Mouse (Mus musculus): ENCODE data around the gene Tgfb1i1. TPM values are rescaled to one million over a fixed set of nuclear protein-coding genes. Genes with fewer than 3 reads are reported as not detected.

Tgfb1i1 gene
- total RNA-seq, 2 experiments from 2014 or later = 0.84 TPM; not detected in 1

- no peak for ATAC-seq (replicated peaks; ENCODE audit: low FRiP score, poor library complexity, severe bottlenecking)
Observed at GRCm38 (mm10) chr7:128242331-128242730, 4.3 kb upstream of the Tgfb1i1 start.

- ATAC-seq (replicated peaks; ENCODE audit: low FRiP score, poor library complexity, severe bottlenecking) = no peak
Observed at GRCm38 (mm10) chr7:128243921-128244320, 2.7 kb upstream of the Tgfb1i1 start.

- ATAC-seq (replicated peaks; ENCODE audit: low FRiP score, poor library complexity, severe bottlenecking) = no peak
Observed at GRCm38 (mm10) chr7:128244410-128245025, 2.1 kb upstream of the Tgfb1i1 start.

- ATAC-seq (replicated peaks; ENCODE audit: low FRiP score, poor library complexity, severe bottlenecking) = no peak
Observed at GRCm38 (mm10) chr7:128245547-128245946, 1.1 kb upstream of the Tgfb1i1 start.

- peak; percentile 83 for ATAC-seq (replicated peaks; ENCODE audit: low FRiP score, poor library complexity, severe bottlenecking)
Observed at GRCm38 (mm10) chr7:128247443-128247842, 831 bp downstream of the Tgfb1i1 start.

- no peak for ATAC-seq (replicated peaks; ENCODE audit: low FRiP score, poor library complexity, severe bottlenecking)
Observed at GRCm38 (mm10) chr7:128248081-128249042, 1.8 kb downstream of the Tgfb1i1 start.

- ATAC-seq (replicated peaks; ENCODE audit: low FRiP score, poor library complexity, severe bottlenecking) = no peak
Observed at GRCm38 (mm10) chr7:128249998-128250397, 3.4 kb downstream of the Tgfb1i1 start.

GRCm38 (mm10) chr7:128251946-128252345 is 5.3 kb downstream of the Tgfb1i1 start:
- no peak for ATAC-seq (replicated peaks; ENCODE audit: low FRiP score, poor library complexity, severe bottlenecking)

- no peak for ATAC-seq (replicated peaks; ENCODE audit: low FRiP score, poor library complexity, severe bottlenecking)
Observed at GRCm38 (mm10) chr7:128252609-128253008, 6.0 kb downstream of the Tgfb1i1 start.

GRCm38 (mm10) chr7:128254978-128255377 is 8.4 kb downstream of the Tgfb1i1 start:
- ATAC-seq (replicated peaks; ENCODE audit: low FRiP score, poor library complexity, severe bottlenecking) = no peak

- no peak for ATAC-seq (replicated peaks; ENCODE audit: low FRiP score, poor library complexity, severe bottlenecking)
Observed at GRCm38 (mm10) chr7:128255757-128256156, 9.1 kb downstream of the Tgfb1i1 start.

GRCm38 (mm10) chr7:128256783-128257334 is 10.2 kb downstream of the Tgfb1i1 start:
- ATAC-seq (replicated peaks; ENCODE audit: low FRiP score, poor library complexity, severe bottlenecking) = peak; percentile 66; the same call in 1 of the 2 replicates

- ATAC-seq (replicated peaks; ENCODE audit: low FRiP score, poor library complexity, severe bottlenecking) = no peak
Observed at GRCm38 (mm10) chr7:128265411-128265810, 18.8 kb downstream of the Tgfb1i1 start, which contains the start of gene Slc5a2. Gene Slc5a2 (plus strand): TSS chr7:128265657.

- no peak for ATAC-seq (replicated peaks; ENCODE audit: low FRiP score, poor library complexity, severe bottlenecking)
Observed at GRCm38 (mm10) chr7:128266056-128266455, 19.4 kb downstream of the Tgfb1i1 start.

- no peak for ATAC-seq (replicated peaks; ENCODE audit: low FRiP score, poor library complexity, severe bottlenecking)
Observed at GRCm38 (mm10) chr7:128267391-128267790, 20.8 kb downstream of the Tgfb1i1 start.

GRCm38 (mm10) chr7:128267813-128268212 is 21.2 kb downstream of the Tgfb1i1 start:
- ATAC-seq (replicated peaks; ENCODE audit: low FRiP score, poor library complexity, severe bottlenecking) = no peak

- peak; percentile 92 for ATAC-seq (replicated peaks; ENCODE audit: low FRiP score, poor library complexity, severe bottlenecking)
Observed at GRCm38 (mm10) chr7:128270431-128270850, 23.8 kb downstream of the Tgfb1i1 start.

- no peak for ATAC-seq (replicated peaks; ENCODE audit: low FRiP score, poor library complexity, severe bottlenecking)
Observed at GRCm38 (mm10) chr7:128271496-128271895, 24.9 kb downstream of the Tgfb1i1 start.

GRCm38 (mm10) chr7:128276051-128276450 is 29.4 kb downstream of the Tgfb1i1 start:
- no peak for ATAC-seq (replicated peaks; ENCODE audit: low FRiP score, poor library complexity, severe bottlenecking)

GRCm38 (mm10) chr7:128279750-128280149 is 33.1 kb downstream of the Tgfb1i1 start:
- no peak for ATAC-seq (replicated peaks; ENCODE audit: low FRiP score, poor library complexity, severe bottlenecking)
